Mouse (Mus musculus): Measurements from ENCODE around the gene Snx29. TPM values are rescaled to one million over a fixed set of nuclear protein-coding genes. Genes with fewer than 3 reads are reported as not detected.
"Not testable (repeated sequence)": the region's sequence is repeated elsewhere in the genome, so short reads cannot be mapped to it uniquely, and the experiment has no call there.

The Snx29 gene
- polyA plus RNA-seq, 1 experiment from 2014 or later = 21.7 TPM

GRCm38 (mm10) chr16:11315786-11316320 is 6.9 kb upstream of the Snx29 start:
- Histone ChIP-seq H3K27ac (no peak overlapping the region), H3K9ac (replicated peaks) (no peak overlapping the region), H3K4me2 (replicated peaks) (no peak overlapping the region), H3K27me3 (no peaks in the 10 kb centered on the region), H3K4me1 (replicated peaks) (no peaks in the 10 kb centered on the region), H3K36me3 (no peaks in the 10 kb centered on the region), H3K9me3 (no peaks in the 10 kb centered on the region), H3K4me3 (replicated peaks) (no peak overlapping the region)
- 84% methylated on average over 5 of the region's 5 CpGs for WGBS
- ATAC-seq = no peak

DNA sequence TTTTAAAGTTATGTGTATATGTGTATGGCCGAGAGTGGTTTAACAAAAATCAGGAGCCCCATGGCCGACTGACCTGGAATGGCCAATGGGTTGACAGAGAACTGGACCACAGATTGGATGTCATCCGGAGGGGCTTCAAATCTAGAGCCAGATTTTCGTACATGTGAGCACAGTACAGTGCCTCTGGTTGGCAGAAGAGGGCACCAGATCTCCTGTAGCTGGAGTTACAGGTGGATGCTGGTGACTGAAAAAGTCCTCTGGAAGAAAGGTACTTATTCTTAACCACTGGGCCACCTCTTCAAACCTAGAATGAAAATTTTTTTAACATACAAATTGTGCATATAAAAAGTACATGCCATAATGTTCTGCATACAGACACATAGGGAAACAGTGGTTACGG is 6.0 kb upstream of the Snx29 start:
- H3K9me3 ChIP-seq = no peaks in the 10 kb centered on the region
- no peak overlapping the region for H3K4me3 ChIP-seq (replicated peaks)
- WGBS = 72% methylated on average over 5 of the region's 5 CpGs
- H3K36me3 ChIP-seq = no peaks in the 10 kb centered on the region
- H3K27me3 ChIP-seq = no peaks in the 10 kb centered on the region
- H3K27ac ChIP-seq = no peak overlapping the region
- no peaks in the 10 kb centered on the region for H3K4me1 ChIP-seq (replicated peaks)
- no peak overlapping the region for H3K4me2 ChIP-seq (replicated peaks)
- ATAC-seq = no peak
- no peak overlapping the region for H3K9ac ChIP-seq (replicated peaks)

- no peaks in the 10 kb centered on the region for H3K27me3 ChIP-seq
- no peak overlapping the region for H3K9ac ChIP-seq (replicated peaks)
- H3K9me3 ChIP-seq = no peaks in the 10 kb centered on the region
- no peak overlapping the region for H3K27ac ChIP-seq
- ATAC-seq = no peak
- peaks cover 5% of the 10 kb centered on the region for H3K4me1 ChIP-seq (replicated peaks)
- 80% methylated on average over 6 of the region's 6 CpGs for WGBS
- H3K36me3 ChIP-seq = no peaks in the 10 kb centered on the region
- H3K4me3 ChIP-seq (replicated peaks) = no peak overlapping the region
- H3K4me2 ChIP-seq (replicated peaks) = no peak overlapping the region
Measured at GRCm38 (mm10) chr16:11317324-11317723, 5.4 kb upstream of the Snx29 start.

GRCm38 (mm10) chr16:11323324-11324051 is 780 bp downstream of the Snx29 start:
- H3K4me3 ChIP-seq (replicated peaks) = peak overlapping the region; percentile 82
- H3K27me3 ChIP-seq = no peaks in the 10 kb centered on the region
- peak overlapping the region; percentile 90 for H3K27ac ChIP-seq
- ATAC-seq = peak; percentile 12
- H3K4me2 ChIP-seq (replicated peaks) = peak overlapping the region; percentile 95
- WGBS = 5% methylated on average over 17 of the region's 17 CpGs
- no peaks in the 10 kb centered on the region for H3K9me3 ChIP-seq
- H3K9ac ChIP-seq (replicated peaks) = peak overlapping the region; percentile 91
- H3K36me3 ChIP-seq = no peaks in the 10 kb centered on the region
- peaks cover 16% of the 10 kb centered on the region for H3K4me1 ChIP-seq (replicated peaks)

- H3K4me3 ChIP-seq (replicated peaks) = no peak overlapping the region
- no peak overlapping the region for H3K4me2 ChIP-seq (replicated peaks)
- H3K9me3 ChIP-seq = 0 out of 2 replicates have a peak, but pooled peaks cover 3% of the 10 kb centered on the region
- H3K36me3 ChIP-seq = no peaks in the 10 kb centered on the region
- no peaks in the 10 kb centered on the region for H3K27me3 ChIP-seq
- no peak overlapping the region for H3K27ac ChIP-seq
- ATAC-seq = no peak
- 85% methylated on average over 3 of the region's 3 CpGs for WGBS
- no peaks in the 10 kb centered on the region for H3K4me1 ChIP-seq (replicated peaks)
- H3K9ac ChIP-seq (replicated peaks) = no peak overlapping the region
Measured at GRCm38 (mm10) chr16:11330081-11330800, 7.5 kb downstream of the Snx29 start.

DNA sequence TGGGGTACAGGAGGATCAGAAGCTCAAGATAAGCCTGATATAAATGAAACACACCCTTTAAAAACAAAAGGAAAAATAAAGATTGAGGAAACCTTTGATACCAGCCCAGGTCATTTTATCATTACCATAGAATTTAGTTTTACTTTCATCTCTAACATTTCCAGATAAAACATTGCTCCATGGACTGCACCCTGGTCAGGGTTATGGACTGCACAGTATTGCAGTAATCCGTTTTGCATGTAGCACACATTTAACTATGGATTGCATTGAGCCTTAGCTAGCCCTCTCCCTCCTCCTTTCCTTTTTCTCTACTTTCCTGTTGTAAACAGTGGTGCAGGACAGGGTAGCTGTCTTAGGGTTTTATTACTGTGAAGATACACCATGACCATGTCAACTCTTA is 8.3 kb downstream of the Snx29 start:
- Histone ChIP-seq H3K4me1 (replicated peaks) (no peaks in the 10 kb centered on the region), H3K9me3 (0 out of 2 replicates have a peak, but pooled peaks cover 3% of the 10 kb centered on the region), H3K9ac (replicated peaks) (no peak overlapping the region), H3K27ac (no peak overlapping the region), H3K4me3 (replicated peaks) (no peak overlapping the region), H3K27me3 (no peaks in the 10 kb centered on the region), H3K36me3 (no peaks in the 10 kb centered on the region), H3K4me2 (replicated peaks) (no peak overlapping the region)
- ATAC-seq = no peak
- WGBS = 82% methylated on average over 1 of the region's 1 CpGs

- 83% methylated on average over 4 of the region's 4 CpGs for WGBS
- H3K4me3 ChIP-seq (replicated peaks) = no peak overlapping the region
- H3K4me1 ChIP-seq (replicated peaks) = no peaks in the 10 kb centered on the region
- H3K4me2 ChIP-seq (replicated peaks) = no peak overlapping the region
- H3K9ac ChIP-seq (replicated peaks) = no peak overlapping the region
- ATAC-seq = no peak
- H3K9me3 ChIP-seq = no peaks in the 10 kb centered on the region
- H3K27ac ChIP-seq = no peak overlapping the region
- H3K36me3 ChIP-seq = peaks cover 7% of the 10 kb centered on the region; the same call in 1 of the 2 replicates
- no peaks in the 10 kb centered on the region for H3K27me3 ChIP-seq
Measured at GRCm38 (mm10) chr16:11343292-11343815, 20.6 kb downstream of the Snx29 start.

GRCm38 (mm10) chr16:11351903-11352302 is 29.2 kb downstream of the Snx29 start:
- H3K27me3 ChIP-seq = no peaks in the 10 kb centered on the region
- H3K4me2 ChIP-seq (replicated peaks) = no peak overlapping the region
- WGBS = 67% methylated on average over 7 of the region's 7 CpGs
- H3K36me3 ChIP-seq = peaks cover 29% of the 10 kb centered on the region
- H3K27ac ChIP-seq = no peak overlapping the region
- no peaks in the 10 kb centered on the region for H3K4me1 ChIP-seq (replicated peaks)
- H3K4me3 ChIP-seq (replicated peaks) = no peak overlapping the region
- no peak for ATAC-seq
- H3K9me3 ChIP-seq = no peaks in the 10 kb centered on the region
- H3K9ac ChIP-seq (replicated peaks) = no peak overlapping the region

DNA sequence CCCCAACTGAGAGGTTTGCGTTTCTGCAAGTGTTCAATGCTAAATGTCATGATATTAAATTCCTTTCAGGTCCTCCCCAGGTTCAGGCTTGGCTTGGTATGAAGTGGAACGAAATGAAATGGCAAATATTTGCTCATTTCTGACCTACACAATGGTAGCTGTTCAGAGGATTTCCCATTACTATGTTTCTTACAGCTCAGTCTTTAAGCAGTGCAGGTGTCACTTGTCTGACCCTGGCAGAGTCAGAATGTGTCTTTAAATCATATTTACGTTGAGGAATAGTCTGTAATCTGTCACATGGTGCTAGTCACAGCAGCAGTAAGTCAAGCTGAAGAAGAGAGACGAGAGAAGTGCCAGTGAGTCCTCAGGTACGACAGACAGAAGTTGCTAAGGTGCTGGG is 36.5 kb downstream of the Snx29 start:
- Histone ChIP-seq H3K27me3 (no peaks in the 10 kb centered on the region), H3K9ac (replicated peaks) (no peak overlapping the region), H3K4me3 (replicated peaks) (no peak overlapping the region), H3K4me1 (replicated peaks) (peaks cover 6% of the 10 kb centered on the region; the same call in 1 of the 2 replicates), H3K9me3 (no peaks in the 10 kb centered on the region), H3K27ac (no peak overlapping the region), H3K36me3 (peaks cover 11% of the 10 kb centered on the region), H3K4me2 (replicated peaks) (no peak overlapping the region)
- WGBS = 76% methylated on average over 5 of the region's 5 CpGs
- ATAC-seq = no peak

GRCm38 (mm10) chr16:11359919-11360318 is 37.2 kb downstream of the Snx29 start:
- Histone ChIP-seq H3K4me2 (replicated peaks) (no peak overlapping the region), H3K9me3 (no peaks in the 10 kb centered on the region), H3K27ac (no peak overlapping the region), H3K4me1 (replicated peaks) (peaks cover 6% of the 10 kb centered on the region; the same call in 1 of the 2 replicates), H3K27me3 (no peaks in the 10 kb centered on the region), H3K36me3 (peaks cover 6% of the 10 kb centered on the region; the same call in 1 of the 2 replicates), H3K4me3 (replicated peaks) (no peak overlapping the region), H3K9ac (replicated peaks) (no peak overlapping the region)
- WGBS = 14% methylated on average over 10 of the region's 10 CpGs
- ATAC-seq = peak; percentile 60; the same call in 1 of the 2 replicates

GRCm38 (mm10) chr16:11360576-11360975 is 37.9 kb downstream of the Snx29 start:
- H3K4me1 ChIP-seq (replicated peaks); H3K4me2 ChIP-seq (replicated peaks); H3K4me3 ChIP-seq (replicated peaks); H3K9me3 ChIP-seq; H3K27ac ChIP-seq; ATAC-seq; H3K9ac ChIP-seq (replicated peaks); H3K36me3 ChIP-seq; H3K27me3 ChIP-seq: not testable (repeated sequence)
- WGBS = 61% methylated on average over 2 of the region's 2 CpGs

- no peak overlapping the region for H3K9ac ChIP-seq (replicated peaks)
- H3K27me3 ChIP-seq = peaks cover 2% of the 10 kb centered on the region; the same call in 1 of the 2 replicates
- no peak overlapping the region for H3K4me2 ChIP-seq (replicated peaks)
- no peak overlapping the region for H3K4me3 ChIP-seq (replicated peaks)
- 81% methylated on average over 5 of the region's 5 CpGs for WGBS
- ATAC-seq = no peak
- H3K27ac ChIP-seq = no peak overlapping the region
- no peaks in the 10 kb centered on the region for H3K36me3 ChIP-seq
- peaks cover 17% of the 10 kb centered on the region for H3K4me1 ChIP-seq (replicated peaks)
- H3K9me3 ChIP-seq = no peaks in the 10 kb centered on the region
Measured at GRCm38 (mm10) chr16:11365626-11366025, 42.9 kb downstream of the Snx29 start.
